Mouse (Mus musculus) cortical plate, adult 2 months (tissue): ENCODE measurements around the gene Cptp. TPM values are rescaled to one million over a fixed set of nuclear protein-coding genes. Genes with fewer than 3 reads are reported as not detected.

ENCODE experiments used
- H3K27ac ChIP-seq: fragments of 200-500 bp; 2 replicates; pipeline ENCODE4 v1.5.1; 2012; ENCODE audit warnings: low read length, control low read depth, inconsistent platforms; ENCODE audit not compliant: insufficient read depth
- H3K4me1 ChIP-seq: fragments of 200-500 bp; 2 replicates; pipeline ENCODE4 v1.6.1; 2011; ENCODE audit warnings: low read length; ENCODE audit not compliant: control insufficient read depth, insufficient read depth
- H3K4me3 ChIP-seq: fragments of 200-500 bp; 2 replicates; pipeline ENCODE4 v1.5.1; 2011; ENCODE audit warnings: mild to moderate bottlenecking, low read length, control low read depth; ENCODE audit not compliant: insufficient read depth
- CTCF ChIP-seq: fragments of 200-500 bp; IDR thresholded peaks from 2 replicates; pipeline ENCODE4 v1.5.1; 2011; ENCODE audit warnings: mild to moderate bottlenecking, control low read depth, low read length; ENCODE audit not compliant: insufficient read depth; ENCODE audit errors: extremely low read depth
- POLR2A ChIP-seq: fragments of 200-500 bp; IDR thresholded peaks from 2 replicates; pipeline ENCODE4 v1.6.1; 2011; ENCODE audit warnings: mild to moderate bottlenecking, low read length, control low read depth; ENCODE audit not compliant: insufficient read depth; ENCODE audit errors: extremely low read depth
- polyA plus RNA-seq: library from polyadenylated mRNA; depleted of rRNA; stranded (reverse); fragments of >200 nt; gene quantifications from 2 replicates; pipeline ENCODE4 v1.2.3, GENCODE M21; 2012

Cptp gene
- polyA plus RNA-seq, 1 experiment, result 21.9 TPM

DNA sequence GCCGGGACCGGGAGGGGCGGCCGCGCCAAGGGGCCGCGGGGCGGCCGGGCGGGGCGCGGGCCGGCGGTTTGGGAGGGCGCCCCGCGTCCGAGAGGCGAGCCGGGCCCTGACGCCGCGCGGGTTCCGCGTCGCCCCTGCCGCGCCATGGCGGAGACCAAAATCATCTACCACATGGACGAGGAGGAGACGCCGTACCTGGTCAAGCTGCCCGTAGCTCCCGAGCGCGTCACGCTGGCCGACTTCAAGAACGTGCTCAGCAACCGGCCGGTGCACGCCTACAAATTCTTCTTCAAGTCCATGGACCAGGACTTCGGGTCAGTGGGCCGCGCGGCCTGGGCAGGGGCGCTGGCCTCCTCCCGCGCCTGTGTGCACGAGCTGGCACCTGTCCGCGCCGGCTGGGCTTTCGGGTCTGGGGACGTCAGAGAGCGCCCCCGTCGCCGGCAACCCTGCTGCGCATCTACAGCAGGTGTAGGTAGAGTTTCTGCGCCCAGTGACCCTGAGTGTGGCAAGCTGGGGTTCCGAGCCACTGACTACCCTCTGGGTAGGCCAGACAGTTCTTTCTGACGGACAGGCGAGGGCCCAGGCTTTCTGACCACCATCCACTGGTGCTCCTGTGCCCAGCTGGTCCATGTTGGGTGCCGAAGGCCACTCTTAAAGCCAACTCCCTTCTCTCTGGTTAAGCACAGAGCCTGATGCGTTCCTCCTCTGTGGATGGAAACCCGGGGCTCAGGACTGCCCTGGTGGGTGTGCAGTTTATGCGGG, 21.5 kb downstream of the Cptp start:
- Histone ChIP-seq H3K4me3 (peak overlapping the region; percentile 97), H3K4me1 (peaks cover 18% of the 10 kb centered on the region), H3K27ac (0 out of 2 replicates have a peak overlapping the region, but pooled peaks have one; percentile 23)
- TF ChIP-seq POLR2A (no peak), CTCF (no peak)

GRCm38 (mm10) chr4:155846871-155847578, 22.2 kb downstream of the Cptp start, which contains the start of gene Dvl1:
Gene Dvl1 (plus strand): TSS chr4:155847402.
- Histone ChIP-seq H3K4me1 (peaks cover 18% of the 10 kb centered on the region), H3K27ac (peak within 1 kb of the TSS; percentile 66), H3K4me3 (peak within 1 kb of the TSS; percentile 97)
- TF ChIP-seq POLR2A (peak; percentile 81; the same call in 1 of the 2 replicates), CTCF (no peak)

DNA sequence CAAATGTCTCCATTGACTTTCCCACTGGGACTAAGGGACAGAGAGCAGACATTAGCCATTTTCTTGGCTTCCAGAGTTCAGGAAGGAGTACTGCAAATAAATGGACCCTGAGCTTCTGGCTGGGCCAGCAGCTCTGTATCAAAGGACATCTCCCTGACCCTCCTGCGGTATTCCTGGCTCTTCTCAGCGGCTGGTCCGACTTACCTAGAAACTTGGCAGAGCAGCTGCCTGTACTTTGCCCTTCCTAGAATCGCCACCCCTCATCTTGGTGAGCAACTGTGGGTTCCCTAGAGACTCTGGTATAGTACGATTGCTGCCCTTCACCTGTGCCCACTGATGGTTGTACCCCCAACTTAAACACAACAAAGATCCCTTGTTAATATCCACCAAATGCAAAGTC, 26.0 kb downstream of the Cptp start:
- TF ChIP-seq POLR2A, result no peak
- no peak for TF ChIP-seq CTCF
- H3K4me1 ChIP-seq, result peaks cover 3% of the 10 kb centered on the region; the same call in 1 of the 2 replicates
- no peak overlapping the region for H3K4me3 ChIP-seq
- H3K27ac ChIP-seq, result no peak overlapping the region

GRCm38 (mm10) chr4:155841651-155842270, 27.5 kb downstream of the Cptp start:
- Histone ChIP-seq H3K4me1 (0 out of 2 replicates have a peak, but pooled peaks cover 3% of the 10 kb centered on the region), H3K4me3 (no peak overlapping the region), H3K27ac (no peak overlapping the region)
- TF ChIP-seq CTCF (no peak), POLR2A (no peak)

- Histone ChIP-seq H3K4me1 (no peaks in the 10 kb centered on the region), H3K4me3 (peak overlapping the region; percentile 21; the same call in 1 of the 2 replicates), H3K27ac (no peak overlapping the region)
- TF ChIP-seq CTCF (no peak), POLR2A (no peak)
Measured at GRCm38 (mm10) chr4:155841003-155841454, 28.2 kb downstream of the Cptp start.

DNA sequence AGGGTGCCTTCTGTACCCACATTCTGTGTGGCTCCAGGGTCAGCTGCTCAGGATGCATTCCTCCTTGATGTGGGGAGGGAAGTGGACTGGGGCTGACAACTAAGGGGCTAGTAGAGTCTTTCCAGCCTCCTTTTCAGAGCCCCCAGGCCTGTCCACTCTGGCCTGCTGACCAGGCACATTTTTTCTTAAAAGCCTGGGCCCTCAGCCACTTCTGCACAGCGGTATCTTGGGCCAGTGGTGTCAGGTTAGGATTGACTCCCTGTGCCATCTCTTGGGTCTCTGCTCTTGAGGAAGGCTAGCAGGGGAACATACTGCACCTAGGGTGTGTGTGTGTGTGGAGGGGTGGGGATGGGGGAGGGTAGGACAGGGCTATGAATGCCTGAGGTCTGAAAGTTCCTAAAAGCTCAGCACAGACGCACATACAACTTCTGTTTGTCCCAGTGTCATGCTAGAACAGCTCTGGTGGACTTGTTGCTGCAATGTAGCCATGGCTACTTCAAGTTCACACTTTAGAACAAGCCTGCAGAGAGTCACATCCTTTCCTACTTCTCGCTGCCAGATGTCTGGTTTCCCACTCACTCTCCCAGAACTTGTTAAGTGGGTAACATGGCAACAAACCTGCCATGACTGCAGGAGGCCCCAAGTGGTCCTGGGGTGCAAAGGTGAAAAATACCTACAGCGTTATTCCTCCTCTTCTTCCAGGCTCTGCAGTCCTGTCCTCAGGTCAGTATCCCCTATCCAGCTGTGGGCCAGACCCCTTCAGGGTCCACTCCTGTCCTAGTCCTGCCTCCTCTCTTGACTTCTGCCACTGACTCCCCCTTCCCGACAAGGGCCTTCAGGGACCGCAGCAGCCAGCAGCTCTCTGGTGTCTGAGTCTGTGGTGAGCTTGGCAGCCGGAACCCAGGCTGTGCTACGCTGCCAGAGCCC, 28.9 kb downstream of the Cptp start:
- no peaks in the 10 kb centered on the region for H3K4me1 ChIP-seq
- no peak overlapping the region for H3K27ac ChIP-seq
- H3K4me3 ChIP-seq, result peak overlapping the region; percentile 21; the same call in 1 of the 2 replicates
- TF ChIP-seq CTCF (no peak), POLR2A (no peak)

DNA sequence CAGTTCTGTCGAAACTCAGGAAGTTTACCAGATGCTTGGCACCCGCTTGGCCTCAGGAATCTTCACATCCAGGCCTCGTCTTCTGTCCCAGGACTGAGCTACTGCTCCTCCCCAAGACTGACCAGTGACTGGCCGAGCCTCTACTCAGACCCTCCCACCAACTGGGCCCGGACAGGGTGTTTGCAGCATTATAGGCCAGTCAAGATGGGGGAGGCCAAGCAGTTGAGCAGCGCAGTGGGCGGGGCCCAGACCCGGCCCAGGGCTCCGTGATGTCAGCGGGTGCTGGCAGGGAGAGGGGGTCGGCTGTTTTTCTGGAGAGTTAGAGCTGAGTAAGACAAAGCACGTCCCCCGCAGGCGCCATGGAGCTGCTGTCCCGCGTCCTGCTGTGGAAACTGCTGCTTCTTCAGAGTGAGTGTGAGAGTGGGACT, 29.7 kb downstream of the Cptp start, which contains the start of gene Mxra8:
Gene Mxra8 (plus strand): TSS at position 198 of the 428 bp plus-strand sequence.
- no peak within 1 kb of the TSS for H3K27ac ChIP-seq
- TF ChIP-seq POLR2A, result no peak
- no peak for TF ChIP-seq CTCF
- H3K4me3 ChIP-seq, result peak within 1 kb of the TSS; percentile 21; the same call in 1 of the 2 replicates
- no peaks in the 10 kb centered on the region for H3K4me1 ChIP-seq
